Mouse (Mus musculus): ENCODE measurements at regions not wholly inside any gene's neighbourhood (a gene's known extent, or its start where the extent isn't known, plus 50 kb on each side); places are given as distances from the start of the nearest gene placed in this dataset.

GRCm38 (mm10) chr9:113340036-113340435 is 368.0 kb downstream of the Pdcd6ip start:
- no peak for TF ChIP-seq CTCF (conservative IDR thresholded peaks at IDR 0.05; ENCODE audit: low read length)
- no peak for TF ChIP-seq POU5F1 (IDR thresholded peaks at IDR 0.05; ENCODE audit: borderline replicate concordance, low read length)

Measured in E14TG2a.4 (cell line).